Mouse (Mus musculus) A20 (cell line): ENCODE data around the gene Kctd18.
"Not testable (repeated sequence)": the region's sequence is repeated elsewhere in the genome, so short reads cannot be mapped to it uniquely, and the experiment has no call there.

Experiments used
- DNase-seq: peaks from one replicate; pipeline ENCODE4 v3.0.0-alpha.2; 2011; ENCODE audit warnings: low read depth, low spot score

The Kctd18 gene

DNA sequence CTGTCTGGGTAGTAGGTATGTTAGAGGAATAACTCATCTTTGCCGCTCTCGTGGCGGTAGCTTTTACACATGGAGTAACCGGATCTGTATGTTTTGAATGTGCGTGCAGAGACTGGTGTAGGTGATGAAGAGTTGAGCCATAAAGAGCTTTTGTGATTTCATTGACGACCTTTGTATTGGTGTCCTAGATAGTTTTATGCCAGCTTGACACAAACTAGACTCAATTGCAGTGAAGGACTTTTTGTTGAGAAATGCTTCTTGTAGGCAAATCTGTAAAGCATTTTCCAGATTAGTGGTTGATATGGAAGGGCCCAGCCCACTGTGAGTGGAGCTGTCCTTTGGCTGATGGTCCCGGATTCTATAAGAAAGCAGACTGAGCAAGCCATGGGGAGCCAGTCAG lies at the start of gene Kctd18:
Gene Kctd18 (minus strand): TSS at position 101 of the 400 bp plus-strand sequence.
- no peak for DNase-seq

DNA sequence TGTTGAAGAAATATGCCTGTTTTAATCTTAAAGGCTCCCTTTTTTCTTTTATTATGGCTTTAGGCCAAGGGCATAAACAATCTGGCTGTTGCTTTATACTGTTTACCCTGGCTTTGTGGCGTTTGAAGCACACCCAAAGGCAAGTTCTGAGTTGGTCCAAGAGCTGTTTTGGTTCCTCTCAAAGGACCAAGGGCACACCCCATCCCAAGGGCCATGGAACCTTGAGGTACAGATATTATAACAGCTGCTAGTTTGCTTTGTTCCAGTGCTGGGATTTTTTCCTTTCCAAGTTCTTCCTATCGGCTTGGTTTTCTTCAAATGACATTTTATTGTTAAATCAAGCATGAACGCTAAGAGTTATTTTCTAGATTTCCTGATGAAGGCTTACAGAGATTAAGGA lies 46.9 kb upstream of the Kctd18 start:
- DNase-seq = no peak

DNA sequence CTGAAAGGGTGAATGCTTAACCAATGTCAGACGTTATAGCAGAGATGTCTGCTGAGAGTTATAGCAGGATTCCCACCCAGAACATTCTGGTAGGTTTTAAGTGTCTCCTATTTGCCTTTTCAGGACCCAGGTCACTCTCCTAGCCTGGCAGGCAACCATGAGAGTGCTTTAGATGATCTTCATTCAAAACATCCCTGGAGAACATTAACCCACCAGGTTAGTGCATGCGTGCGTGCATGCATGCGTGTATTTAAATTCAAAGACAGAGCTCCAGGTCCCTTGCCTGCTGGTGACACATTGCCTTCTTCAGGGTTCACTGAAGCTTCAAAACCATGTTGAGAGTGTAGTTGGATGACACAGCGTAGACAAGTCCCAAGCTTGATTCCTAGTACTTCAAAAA lies 46.4 kb upstream of the Kctd18 start:
- DNase-seq = no peak

DNA sequence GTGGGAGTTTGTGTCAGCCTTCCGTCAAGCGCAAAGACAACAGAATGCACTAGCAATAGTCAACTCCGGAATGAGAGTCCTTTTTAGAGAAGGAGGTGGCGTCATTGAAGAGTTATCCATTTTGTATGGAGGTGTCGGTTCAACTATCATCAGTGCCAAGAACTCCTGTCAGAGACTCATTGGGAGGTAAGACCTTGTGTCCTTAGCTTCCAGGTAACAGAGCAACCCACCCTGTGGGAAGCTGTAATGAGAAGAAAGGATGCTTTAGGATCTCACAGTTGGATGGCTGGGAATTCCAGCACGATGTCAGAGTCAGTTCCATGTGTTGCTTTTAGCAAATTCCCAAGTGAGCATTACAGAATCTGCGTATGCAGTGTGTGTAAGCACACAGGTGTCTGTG lies 43.4 kb upstream of the Kctd18 start:
- DNase-seq = no peak

DNA sequence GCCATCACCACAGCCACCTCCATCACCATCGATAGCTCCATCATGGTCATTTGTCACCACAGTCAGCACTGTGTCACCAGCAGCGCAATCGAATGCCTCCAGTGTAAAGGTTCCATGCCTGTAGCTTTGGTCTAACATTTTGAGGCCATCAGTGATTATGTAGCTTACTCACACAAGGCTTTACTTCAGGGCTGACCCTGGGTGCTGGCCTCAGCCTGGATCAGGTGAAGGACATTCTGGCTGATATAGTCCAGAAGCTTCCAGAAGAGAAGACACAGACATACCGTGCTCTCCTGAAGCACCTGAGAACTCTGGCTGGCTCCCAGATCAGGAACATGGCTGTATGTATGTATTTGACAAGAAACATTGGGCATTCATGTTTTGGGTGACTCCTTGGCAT lies 40.1 kb upstream of the Kctd18 start:
- no peak for DNase-seq

DNA sequence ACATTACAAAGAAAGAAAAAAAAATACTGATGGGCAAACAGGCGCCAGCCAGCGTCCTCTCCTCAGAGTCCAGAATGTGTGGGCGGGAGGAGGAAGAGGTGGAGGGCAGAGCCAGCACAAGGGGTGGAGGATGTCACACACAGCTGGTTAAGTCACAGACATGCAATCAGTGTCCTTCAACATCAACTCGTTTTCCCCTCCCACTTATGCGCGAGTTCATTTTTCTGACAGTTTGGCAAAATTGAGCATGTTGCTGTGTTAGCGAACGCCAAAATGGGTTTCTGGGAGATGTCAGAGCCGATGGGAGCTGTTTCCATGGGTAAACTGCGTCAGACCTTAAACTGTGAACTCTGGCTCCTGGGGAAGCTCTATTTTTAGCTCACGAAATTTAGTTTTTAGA lies 38.2 kb upstream of the Kctd18 start:
- DNase-seq = no peak

DNA sequence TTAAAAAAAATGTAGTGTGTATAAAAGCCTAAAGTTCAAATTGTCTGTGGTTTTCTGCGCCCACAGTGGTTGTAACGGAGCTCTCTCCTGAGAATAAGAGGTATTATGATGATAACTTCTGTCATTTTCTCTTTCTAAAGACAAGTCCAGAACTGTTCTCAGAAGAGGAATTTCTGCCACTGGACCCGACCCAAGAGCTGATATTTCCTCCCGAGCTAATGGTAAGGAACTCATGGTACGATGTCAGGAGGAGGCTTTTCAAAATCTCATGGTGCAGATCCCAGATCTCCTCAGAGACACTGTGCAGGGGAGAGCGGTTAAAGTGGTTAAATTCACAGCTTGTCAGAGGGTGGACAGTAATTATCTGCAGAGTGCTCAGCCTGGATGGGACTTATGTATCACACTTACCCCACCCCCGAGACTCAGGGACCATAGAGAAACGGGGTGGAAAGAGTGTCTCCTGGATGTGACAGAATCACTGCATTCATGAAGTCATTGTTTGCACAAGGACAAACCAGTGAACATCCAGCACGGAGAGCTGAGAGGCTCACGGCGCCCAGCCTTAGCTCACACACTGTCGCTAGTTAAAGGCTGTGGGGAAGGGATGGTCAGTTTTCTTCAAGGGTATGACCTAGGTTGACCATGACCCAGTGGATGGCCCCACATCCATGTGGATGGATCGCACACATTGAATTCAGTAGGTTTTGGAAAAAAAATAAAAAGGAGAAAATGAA lies 37.5 kb upstream of the Kctd18 start:
- DNase-seq = no peak

DNA sequence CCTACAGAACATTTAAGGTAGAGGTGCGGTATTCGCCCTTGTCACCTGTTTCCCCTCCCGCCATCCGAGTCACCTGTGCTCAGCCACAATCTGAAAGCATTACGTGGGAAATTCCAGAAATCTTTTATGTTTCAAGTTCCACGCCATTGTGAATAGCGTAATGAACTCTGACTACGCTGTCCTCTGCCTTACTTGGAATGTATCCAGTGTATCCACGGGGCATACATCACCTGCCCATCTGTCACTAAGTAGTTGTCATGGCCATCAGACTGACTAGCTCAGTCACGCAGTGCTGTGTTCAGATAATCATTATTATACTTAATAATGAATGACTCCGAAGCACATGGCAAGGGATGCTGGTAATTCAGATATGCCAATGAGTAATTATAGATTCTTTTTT lies 36.8 kb upstream of the Kctd18 start:
- DNase-seq = no peak

DNA sequence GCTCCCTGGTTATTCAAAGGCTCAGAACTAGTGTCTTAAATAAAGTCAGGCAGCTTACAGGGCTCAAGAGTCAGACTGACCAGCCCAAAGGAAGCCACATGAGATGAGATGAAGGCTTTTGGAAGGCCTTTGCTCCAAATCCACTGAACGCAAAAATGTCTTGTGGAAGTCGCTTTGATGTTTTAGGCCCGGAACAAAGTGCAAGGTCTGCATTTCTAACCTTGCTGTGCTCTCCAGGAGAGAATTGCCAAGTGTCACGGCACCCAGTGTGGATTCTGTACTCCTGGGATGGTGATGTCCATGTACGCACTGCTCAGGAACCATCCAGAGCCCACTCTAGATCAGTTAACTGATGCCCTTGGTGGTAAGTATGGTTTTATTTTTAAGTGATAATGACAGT lies 30.4 kb upstream of the Kctd18 start:
- no peak for DNase-seq

DNA sequence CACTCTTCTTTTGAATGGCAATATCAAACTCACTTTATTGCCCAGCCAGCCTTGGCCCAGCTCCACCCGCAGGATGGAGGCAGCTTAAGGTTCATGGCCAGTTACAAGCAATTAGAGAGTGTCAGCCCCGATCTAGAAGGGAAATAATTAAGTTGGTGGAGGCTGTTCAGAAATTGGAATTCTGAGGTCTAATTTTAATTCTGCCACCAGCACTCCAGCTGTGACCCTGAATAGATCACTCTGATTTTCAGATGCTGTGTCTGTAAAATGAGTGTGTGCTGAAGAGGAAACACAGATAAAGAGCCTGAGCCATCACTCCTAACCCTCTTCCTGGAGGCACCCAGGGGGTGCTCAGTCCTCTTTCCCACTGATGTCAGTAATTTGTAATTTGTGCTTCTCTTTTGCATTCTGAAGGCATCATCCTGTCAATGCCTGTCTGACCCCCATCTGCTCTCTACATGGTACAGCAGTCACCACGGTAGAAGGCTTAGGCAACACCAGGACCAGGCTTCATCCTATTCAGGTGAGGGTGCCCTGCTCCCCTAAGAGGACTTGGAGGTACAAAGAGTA lies 28.1 kb upstream of the Kctd18 start:
- DNase-seq = no peak

DNA sequence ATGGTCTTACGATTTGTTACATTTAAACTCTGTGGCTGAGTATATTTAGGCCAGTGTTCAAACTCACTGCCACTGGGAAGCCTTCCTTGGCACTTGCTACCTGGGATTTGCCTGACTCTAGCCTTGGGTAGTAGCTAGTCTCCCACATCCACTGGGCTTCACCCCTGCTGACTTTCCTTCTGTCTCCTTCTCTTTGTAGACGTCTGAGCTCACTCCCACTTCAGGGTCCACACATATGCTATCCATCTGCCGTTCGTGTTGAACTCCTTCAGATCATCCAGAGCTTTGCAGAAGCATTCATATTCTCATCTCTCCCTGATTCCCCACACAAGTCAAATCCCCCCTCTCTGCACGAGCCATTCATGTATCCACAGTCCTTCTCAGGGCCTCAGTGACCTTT lies 26.8 kb upstream of the Kctd18 start:
- DNase-seq = no peak

DNA sequence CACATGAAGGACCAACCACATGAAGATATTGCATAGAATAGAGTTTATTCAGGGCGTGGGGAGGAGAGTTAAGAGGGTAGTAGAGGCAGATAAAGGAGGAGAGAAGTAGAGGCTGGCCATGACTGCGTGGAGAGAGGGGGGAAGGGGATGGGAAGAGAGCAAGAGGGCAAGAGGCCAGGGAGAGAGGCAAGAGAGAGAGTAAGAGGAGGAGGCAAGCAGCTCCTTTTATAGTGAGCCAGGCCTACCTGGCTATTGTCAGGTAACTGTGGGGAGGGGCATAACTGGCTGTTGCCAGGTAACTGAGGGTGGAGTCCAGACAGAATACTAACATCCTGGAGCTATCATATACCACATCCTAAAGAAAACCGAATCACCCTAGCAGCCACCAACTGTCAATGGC lies 26.3 kb upstream of the Kctd18 start:
- no peak for DNase-seq

DNA sequence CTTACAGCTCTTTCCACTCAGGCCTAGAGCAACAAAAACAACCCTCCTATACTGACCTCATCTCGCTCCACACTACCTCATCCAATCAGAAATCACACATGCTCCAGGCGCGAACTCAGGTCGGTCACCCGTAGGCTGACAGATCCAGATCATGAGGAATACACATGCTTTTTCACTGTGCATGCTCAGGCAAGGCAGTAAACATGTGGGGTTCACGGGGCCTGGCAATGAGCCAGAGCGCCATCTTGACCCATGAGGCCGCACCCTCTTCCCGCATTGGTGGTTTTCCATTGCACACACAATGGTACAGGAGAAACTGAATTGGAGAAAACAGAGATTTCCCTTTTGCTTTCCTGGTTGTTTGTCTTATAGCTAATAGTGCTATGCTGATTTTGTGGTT lies 18.6 kb upstream of the Kctd18 start:
- DNase-seq = not testable (repeated sequence)

DNA sequence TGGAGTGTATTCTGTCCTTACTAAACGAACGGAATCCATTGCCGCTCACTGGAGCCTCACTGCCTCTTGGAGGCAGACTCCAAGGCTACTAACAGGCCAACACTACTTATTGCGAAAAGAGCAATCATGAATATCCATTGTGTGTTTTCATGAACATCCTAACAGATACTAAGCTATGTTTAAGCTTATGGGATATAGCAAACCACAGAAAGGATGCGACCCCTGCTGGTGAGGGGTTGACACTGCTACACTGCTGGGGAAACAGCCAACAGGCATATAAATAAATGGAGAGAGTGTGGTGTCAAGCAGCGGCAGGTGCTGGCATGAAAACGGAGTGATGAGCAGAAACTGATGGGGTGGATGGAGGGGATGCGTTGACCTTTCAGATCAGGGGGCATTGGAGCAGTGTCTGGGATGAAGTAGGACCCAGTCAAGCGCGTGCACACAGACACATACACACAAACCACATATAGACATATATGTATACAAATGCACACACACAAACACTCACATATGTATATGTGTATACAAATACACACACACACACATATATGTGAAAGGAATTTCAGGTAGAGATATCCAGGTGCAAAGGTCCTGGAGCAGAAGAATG lies 12.5 kb upstream of the Kctd18 start:
- peak; percentile 66 for DNase-seq

DNA sequence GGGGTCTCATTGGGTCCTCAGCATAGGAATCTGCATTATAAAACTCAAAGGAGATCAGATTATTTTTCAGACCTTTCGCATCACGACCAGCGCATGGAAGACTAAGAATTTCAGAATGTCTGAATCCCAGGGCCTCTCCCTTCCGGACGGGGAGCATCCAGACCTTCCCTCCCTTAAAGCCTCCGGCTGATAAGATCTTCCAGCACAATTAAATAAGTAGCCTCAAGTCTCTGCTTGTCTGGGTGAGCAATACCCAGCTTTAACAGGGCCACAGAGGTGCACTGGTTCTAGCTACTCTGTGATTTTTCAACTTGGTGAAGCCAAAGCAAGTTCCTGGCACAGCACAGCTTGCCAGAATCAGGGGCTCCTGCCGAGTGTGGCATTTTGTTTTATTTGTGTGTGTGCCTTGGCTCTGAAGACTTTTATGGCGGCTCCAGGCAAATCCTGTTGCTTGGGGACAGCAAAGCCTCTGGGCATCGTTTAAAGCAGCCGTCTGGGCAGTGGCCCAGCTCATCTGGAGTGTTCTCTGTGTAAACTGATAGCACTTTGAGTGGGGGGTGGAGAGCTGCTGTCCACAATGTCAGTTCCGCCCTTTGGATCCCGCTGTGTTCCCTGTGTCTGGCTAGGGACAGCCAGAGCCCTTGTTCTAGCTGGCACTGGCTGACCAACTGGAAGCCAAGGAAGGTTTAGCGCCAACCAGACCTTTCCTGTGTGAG lies 11.6 kb upstream of the Kctd18 start:
- no peak for DNase-seq

DNA sequence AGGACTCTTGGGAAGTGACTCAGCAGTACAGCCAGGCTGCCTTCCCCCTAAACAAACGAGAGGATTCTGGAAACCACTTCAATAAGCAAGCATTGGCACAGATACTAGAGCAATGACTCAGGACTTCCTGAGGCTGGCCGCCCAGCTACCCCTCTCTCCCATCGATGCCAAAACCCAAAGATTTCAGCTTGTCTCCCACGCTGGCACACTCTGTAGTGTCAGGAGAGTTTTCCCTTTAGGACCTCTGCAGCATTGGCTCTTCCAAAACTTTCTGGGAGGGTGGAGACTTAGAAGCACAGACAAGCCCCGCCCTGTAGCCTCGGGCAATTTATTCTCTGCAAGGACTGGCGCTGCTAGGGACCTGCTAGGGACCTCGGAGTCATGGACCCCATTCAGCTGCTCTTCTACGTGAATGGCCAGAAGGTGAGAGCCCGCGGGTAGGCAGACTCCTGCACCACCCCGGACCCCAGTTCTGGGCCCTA lies 10.9 kb upstream of the Kctd18 start, which contains the start of gene Aox1:
Gene Aox1 (plus strand): TSS at position 296 of the 482 bp plus-strand sequence.
- DNase-seq = no peak

DNA sequence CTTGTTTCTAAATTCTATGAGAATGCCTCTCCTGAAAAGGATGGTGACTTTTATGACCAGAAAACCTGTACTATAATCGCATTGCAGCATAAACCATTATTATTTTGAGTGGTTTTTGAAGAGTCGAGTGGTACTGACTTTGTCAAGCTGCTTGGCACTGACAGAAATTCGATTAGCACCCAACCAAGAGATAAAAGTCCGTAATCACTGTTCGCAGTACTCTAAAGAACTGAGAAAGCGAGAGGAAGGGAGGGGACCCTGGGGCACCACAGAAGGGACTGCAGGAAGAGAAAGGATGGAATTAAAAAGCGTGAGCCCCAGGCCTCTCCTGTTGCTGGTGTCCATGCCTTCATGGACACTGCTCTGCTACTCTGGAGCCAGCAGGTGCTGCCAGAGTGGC lies 9.0 kb upstream of the Kctd18 start:
- DNase-seq = no peak

DNA sequence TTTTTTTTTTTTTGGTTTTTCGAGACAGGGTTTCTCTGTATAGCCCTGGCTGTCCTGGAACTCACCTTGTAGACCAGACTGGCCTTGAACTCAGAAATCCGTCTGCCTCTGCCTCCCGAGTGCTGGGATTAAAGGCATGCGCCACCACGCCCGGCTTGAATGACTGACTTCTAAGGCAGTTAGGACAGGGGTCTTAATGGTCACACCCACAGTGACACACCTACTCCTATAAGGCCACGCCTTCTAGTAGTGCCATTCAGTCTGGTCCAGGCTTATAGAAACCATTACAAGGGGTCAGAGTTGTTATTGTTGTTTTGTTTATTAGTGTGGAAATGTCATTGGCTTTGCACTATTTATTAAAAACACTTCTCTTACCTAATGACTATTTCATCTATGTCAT lies 12.4 kb downstream of the Kctd18 start:
- not testable (repeated sequence) for DNase-seq

DNA sequence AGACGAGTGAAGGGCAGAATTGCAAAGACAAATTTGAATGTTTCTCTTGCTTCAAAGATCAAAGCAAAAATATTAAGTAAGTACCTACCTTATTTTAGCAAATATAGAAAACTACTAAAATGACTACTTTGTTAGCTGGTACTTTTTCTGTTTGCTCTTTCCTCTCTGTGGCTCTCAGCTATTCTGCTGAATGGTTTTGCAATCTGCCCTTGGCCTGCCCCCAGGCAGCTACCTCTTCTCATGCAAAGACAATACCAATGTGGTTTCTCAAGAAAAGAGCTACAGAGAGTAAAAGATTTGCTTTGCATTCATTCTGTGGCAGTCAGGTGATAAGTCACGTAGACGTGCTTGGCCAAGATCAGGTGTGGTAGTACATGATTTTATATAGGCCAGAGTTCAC lies 20.6 kb downstream of the Kctd18 start:
- no peak for DNase-seq

DNA sequence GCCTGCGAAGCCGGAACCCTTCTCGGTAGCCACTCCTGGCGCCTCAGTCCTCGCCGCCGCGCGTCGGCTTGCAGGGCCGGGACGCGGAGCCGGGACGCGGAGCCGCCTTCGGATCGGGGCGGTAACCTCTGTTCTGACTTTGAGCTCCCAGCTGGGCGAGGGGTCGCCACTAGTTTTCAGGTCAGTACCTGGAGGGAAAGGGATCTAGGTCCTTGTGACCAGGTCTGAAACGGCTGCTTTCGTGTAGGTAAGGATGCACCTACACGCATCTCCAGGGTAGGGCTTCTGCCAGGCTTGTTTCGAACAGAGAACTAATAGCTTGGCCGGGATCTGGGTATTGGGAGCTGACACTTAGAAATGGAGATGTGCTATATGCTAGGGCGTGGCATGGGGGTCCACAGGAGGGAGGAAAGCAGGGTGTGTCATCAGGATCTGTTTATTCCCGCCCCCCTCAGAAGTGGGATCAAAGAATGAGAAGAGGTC lies 22.6 kb downstream of the Kctd18 start:
- no peak for DNase-seq

DNA sequence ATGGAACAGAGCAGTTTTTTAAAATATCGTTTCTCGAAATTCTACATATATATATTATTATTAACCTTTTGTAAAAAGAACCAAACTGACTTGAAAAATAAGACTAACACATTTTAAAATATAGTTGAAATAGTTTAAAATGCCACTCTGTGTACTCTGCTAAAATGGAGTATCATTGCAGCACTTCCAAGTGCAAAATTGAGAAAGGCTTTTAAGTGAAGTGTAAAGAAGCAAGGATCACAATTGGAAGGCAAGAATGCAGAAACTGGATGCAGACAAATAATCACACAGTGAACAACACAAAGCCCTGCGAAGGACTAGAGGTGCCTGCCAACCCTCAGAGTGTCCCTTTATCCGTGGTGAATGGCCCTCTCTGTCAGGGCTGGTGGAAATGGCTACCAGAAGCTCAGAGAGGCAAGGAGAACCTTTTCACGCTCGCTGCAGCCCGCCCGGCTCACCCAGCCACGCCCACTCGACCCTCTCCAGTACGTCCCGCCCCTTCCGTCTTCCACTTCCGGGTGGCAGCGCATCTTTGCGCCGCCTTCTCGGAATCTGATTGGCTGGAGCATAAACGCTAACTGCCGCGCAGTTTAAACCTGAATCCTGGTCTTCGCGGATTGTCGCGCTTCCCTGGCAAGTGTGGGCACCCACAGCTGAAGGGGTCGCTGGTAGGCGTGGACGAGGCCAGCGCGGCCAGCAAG lies 23.2 kb downstream of the Kctd18 start, which contains the start of gene Sgo2a:
Gene Sgo2a (plus strand): TSS at position 540 of the 701 bp plus-strand sequence.
- DNase-seq = peak; percentile 97
